Comparison of ENCODE assay signal across 24 mouse cellular contexts in genomic region chr15:69336491-69336890, GRCm38 (mm10).
DNase-seq lines count a peak whose midpoint lies in the region; ATAC-seq and TF ChIP-seq lines count a peak whose summit lies in the region.
"Had no signal": no experiment of that assay in that cellular context is flagged by ENCODE, and none has a peak within 500 bp of the region (broad histone marks: within the 10 kb centered on the region; RNA-seq: fewer than 3 reads in every experiment).

No protein-coding gene starts in this region.

- WGBS in hindbrain, postnatal 0 days: 54% methylated on average over 2 of the region's 2 CpGs
- 70% methylated on average over 2 of the region's 2 CpGs for WGBS in hindbrain, embryonic 14.5 days

- no peak overlapping the region for H3K27ac ChIP-seq in hindbrain, postnatal 0 days
- H3K27ac ChIP-seq in hindbrain, embryonic 14.5 days: no peak overlapping the region
- H3K27ac ChIP-seq: embryonic facial prominence, embryonic 10.5 days; embryonic facial prominence, embryonic 13.5 days; forebrain, embryonic 12.5 days; forebrain, embryonic 15.5 days; hindbrain, embryonic 12.5 days had no signal

- H3K9me3 ChIP-seq in hindbrain, postnatal 0 days (ENCODE audit: low read length): no peaks in the 10 kb centered on the region
- no peaks in the 10 kb centered on the region for H3K9me3 ChIP-seq in hindbrain, embryonic 14.5 days (ENCODE audit: control insufficient read depth, low read length)
- H3K9me3 ChIP-seq: embryonic facial prominence, embryonic 10.5 days; embryonic facial prominence, embryonic 13.5 days; forebrain, embryonic 12.5 days; forebrain, embryonic 15.5 days; hindbrain, embryonic 12.5 days had no signal

- H3K4me2 ChIP-seq in hindbrain, postnatal 0 days (ENCODE audit: low read depth, low read length): no peak overlapping the region
- H3K4me2 ChIP-seq in hindbrain, embryonic 14.5 days (replicated peaks): no peak overlapping the region
- H3K4me2 ChIP-seq: embryonic facial prominence, embryonic 13.5 days; forebrain, embryonic 12.5 days; forebrain, embryonic 15.5 days; heart, embryonic 11.5 days; hindbrain, embryonic 12.5 days had no signal

- H3K27me3 ChIP-seq in hindbrain, postnatal 0 days (ENCODE audit: insufficient read depth, low read length): no peaks in the 10 kb centered on the region
- no peaks in the 10 kb centered on the region for H3K27me3 ChIP-seq in hindbrain, embryonic 14.5 days (ENCODE audit: control insufficient read depth, insufficient read depth, low read length)
- H3K27me3 ChIP-seq: embryonic facial prominence, embryonic 13.5 days; forebrain, embryonic 12.5 days; forebrain, embryonic 15.5 days; hindbrain, embryonic 12.5 days had no signal

- no peak for ATAC-seq in hindbrain, postnatal 0 days
- ATAC-seq in hindbrain, embryonic 14.5 days (ENCODE audit: low FRiP score): no peak
- ATAC-seq: activated CD4-positive, CD25-positive, alpha-beta regulatory T cell, adult 4 months; forebrain, embryonic 15.5 days; hindbrain, embryonic 16.5 days; inflammation-experienced regulatory T-cells, adult 6 months; intestine, embryonic 16.5 days had no signal

- peak; percentile 2 for DNase-seq in cerebellum, adult 9-11 months
- DNase-seq in cerebellum, adult 11 months: no peak
- DNase-seq in cerebellum, postnatal 25 days: peak; percentile 25 to 26
- DNase-seq in cerebellum, adult 8-10 months: no peak
- DNase-seq in hindbrain, postnatal 0 days (ENCODE audit: low spot score): peak; percentile 30
- DNase-seq in hindbrain, embryonic 14.5 days (ENCODE audit: low spot score): no peak
- DNase-seq in brain, adult 2 months (ENCODE audit: low read depth, low spot score): peak; percentile 26
- no peak for DNase-seq in lung, postnatal 10 days
- DNase-seq: adrenal gland, adult 8-10 months; adrenal gland, postnatal 25 days; embryo, embryonic 11 days; gastrocnemius, postnatal 10 days; kidney, adult 18-20 months had no signal

- no peak for TF ChIP-seq CTCF in hindbrain, postnatal 0 days (IDR thresholded peaks at IDR 0.05; ENCODE audit: low read depth)

- H3K9ac ChIP-seq in hindbrain, postnatal 0 days (replicated peaks; ENCODE audit: low read length): no peak overlapping the region
- no peak overlapping the region for H3K9ac ChIP-seq in hindbrain, embryonic 14.5 days
- H3K9ac ChIP-seq: embryonic facial prominence, embryonic 13.5 days; forebrain, embryonic 12.5 days; forebrain, embryonic 15.5 days; hindbrain, embryonic 12.5 days had no signal

- no peak overlapping the region for H3K4me3 ChIP-seq in hindbrain, postnatal 0 days (ENCODE audit: low read length)
- no peak overlapping the region for H3K4me3 ChIP-seq in hindbrain, embryonic 14.5 days (replicated peaks; ENCODE audit: low read length)
- H3K4me3 ChIP-seq: embryonic facial prominence, embryonic 10.5 days; embryonic facial prominence, embryonic 13.5 days; erythroblast, embryonic 14.5 days; forebrain, embryonic 12.5 days; forebrain, embryonic 15.5 days; hindbrain, embryonic 12.5 days had no signal

- H3K36me3 ChIP-seq in hindbrain, postnatal 0 days (ENCODE audit: insufficient read depth, low read length): no peaks in the 10 kb centered on the region
- no peaks in the 10 kb centered on the region for H3K36me3 ChIP-seq in hindbrain, embryonic 14.5 days (replicated peaks; ENCODE audit: control insufficient read depth, insufficient read depth)
- H3K36me3 ChIP-seq: embryonic facial prominence, embryonic 10.5 days; embryonic facial prominence, embryonic 13.5 days; forebrain, embryonic 12.5 days; forebrain, embryonic 15.5 days; hindbrain, embryonic 12.5 days had no signal

- H3K4me1 ChIP-seq in hindbrain, postnatal 0 days (ENCODE audit: insufficient read depth, low read length): no peaks in the 10 kb centered on the region
- H3K4me1 ChIP-seq in hindbrain, embryonic 14.5 days (replicated peaks; ENCODE audit: control insufficient read depth, insufficient read depth, low read length): no peaks in the 10 kb centered on the region
- H3K4me1 ChIP-seq: embryonic facial prominence, embryonic 10.5 days; embryonic facial prominence, embryonic 13.5 days; forebrain, embryonic 12.5 days; forebrain, embryonic 15.5 days; hindbrain, embryonic 12.5 days had no signal

Comparison
In these comparisons a context has a peak if more than half of its experiments do, and no peak if none do; other contexts are left out.
1. DNase-seq: peak in cerebellum, adult 9-11 months (single experiment), cerebellum, postnatal 25 days (2 of 2), hindbrain, postnatal 0 days (single experiment) and brain, adult 2 months (single experiment); none in cerebellum, adult 11 months (single experiment), cerebellum, adult 8-10 months (single experiment), hindbrain, embryonic 14.5 days (single experiment) and lung, postnatal 10 days (single experiment).